Mouse (Mus musculus) CD8-positive naive resting alpha-beta T cell, adult 2 months (primary cell): ENCODE measurements around the gene Ndufa12.
A peak's percentile ranks its signal among the peaks of the same experiment; 100 is the strongest.

Experiments used
- DNase-seq, 2 experiments: peaks; one replicate each; pipeline ENCODE4 v3.0.0; 2022; ENCODE audit warnings: low read depth in 2 of 2, low spot score in 2 of 2

Ndufa12 gene

GRCm38 (mm10) chr10:94198482-94199405 lies at the start of gene Ndufa12:
TSS of gene Ndufa12 (plus strand) at chr10:94198720.
- DNase-seq: peak; percentile 94

- no peak for DNase-seq
Observed at GRCm38 (mm10) chr10:94151488-94151887, 47.0 kb upstream of the Ndufa12 start.

GRCm38 (mm10) chr10:94153841-94154240 lies 44.7 kb upstream of the Ndufa12 start:
- DNase-seq: no peak

- no peak for DNase-seq
Observed at GRCm38 (mm10) chr10:94158962-94159361, 39.6 kb upstream of the Ndufa12 start.

GRCm38 (mm10) chr10:94159406-94159805 lies 39.1 kb upstream of the Ndufa12 start:
- no peak for DNase-seq

GRCm38 (mm10) chr10:94161051-94161765 lies 37.3 kb upstream of the Ndufa12 start:
- DNase-seq: no peak

GRCm38 (mm10) chr10:94162031-94162430 lies 36.5 kb upstream of the Ndufa12 start:
- no peak for DNase-seq

- DNase-seq: no peak
Observed at GRCm38 (mm10) chr10:94164104-94164845, 34.2 kb upstream of the Ndufa12 start.

GRCm38 (mm10) chr10:94165426-94165825 lies 33.1 kb upstream of the Ndufa12 start:
- DNase-seq: no peak

- no peak for DNase-seq
Observed at GRCm38 (mm10) chr10:94167051-94167750, 31.3 kb upstream of the Ndufa12 start.

GRCm38 (mm10) chr10:94171440-94172130 lies 26.9 kb upstream of the Ndufa12 start:
- no peak for DNase-seq

- no peak for DNase-seq
Observed at GRCm38 (mm10) chr10:94172137-94172536, 26.4 kb upstream of the Ndufa12 start.

- no peak for DNase-seq
Observed at GRCm38 (mm10) chr10:94172706-94173105, 25.8 kb upstream of the Ndufa12 start.

GRCm38 (mm10) chr10:94174652-94175051 lies 23.9 kb upstream of the Ndufa12 start:
- DNase-seq: no peak

GRCm38 (mm10) chr10:94183199-94183598 lies 15.3 kb upstream of the Ndufa12 start:
- no peak for DNase-seq

- DNase-seq: no peak
Observed at GRCm38 (mm10) chr10:94204973-94205372, 6.5 kb downstream of the Ndufa12 start.

GRCm38 (mm10) chr10:94210718-94211618 lies 12.4 kb downstream of the Ndufa12 start:
- DNase-seq: no peak

GRCm38 (mm10) chr10:94211725-94212124 lies 13.2 kb downstream of the Ndufa12 start:
- DNase-seq: no peak
